Mouse (Mus musculus) erythroblast, adult 5-6 weeks (primary cell): ENCODE results near the gene Camk1g. TPM values are rescaled to one million over a fixed set of nuclear protein-coding genes. Genes with fewer than 3 reads are reported as not detected.

Experiments
- ATAC-seq: replicated peaks from 2 replicates; pipeline ENCODE4 v1.8.0; 2016; ENCODE audit warnings: moderate number of reproducible peaks, mild to moderate bottlenecking, moderate TSS enrichment, inconsistent platforms; ENCODE audit not compliant: poor library complexity, low FRiP score, severe bottlenecking
- total RNA-seq, 2 experiments: library from RNA; stranded (forward) in 1 of 2; stranded (reverse) in 1 of 2; fragments of 150-400 nt in 1 of 2; fragments of 200-764, 138-1000 nt in 1 of 2; gene quantifications; 2 replicates each; pipeline versions ENCODE4 v1.2.3 to v1.2.4; 2015 to 2017; ENCODE audit warnings: low replicate concordance in 2 of 2

The Camk1g gene
- total RNA-seq, 2 experiments from 2014 or later: not detected

DNA sequence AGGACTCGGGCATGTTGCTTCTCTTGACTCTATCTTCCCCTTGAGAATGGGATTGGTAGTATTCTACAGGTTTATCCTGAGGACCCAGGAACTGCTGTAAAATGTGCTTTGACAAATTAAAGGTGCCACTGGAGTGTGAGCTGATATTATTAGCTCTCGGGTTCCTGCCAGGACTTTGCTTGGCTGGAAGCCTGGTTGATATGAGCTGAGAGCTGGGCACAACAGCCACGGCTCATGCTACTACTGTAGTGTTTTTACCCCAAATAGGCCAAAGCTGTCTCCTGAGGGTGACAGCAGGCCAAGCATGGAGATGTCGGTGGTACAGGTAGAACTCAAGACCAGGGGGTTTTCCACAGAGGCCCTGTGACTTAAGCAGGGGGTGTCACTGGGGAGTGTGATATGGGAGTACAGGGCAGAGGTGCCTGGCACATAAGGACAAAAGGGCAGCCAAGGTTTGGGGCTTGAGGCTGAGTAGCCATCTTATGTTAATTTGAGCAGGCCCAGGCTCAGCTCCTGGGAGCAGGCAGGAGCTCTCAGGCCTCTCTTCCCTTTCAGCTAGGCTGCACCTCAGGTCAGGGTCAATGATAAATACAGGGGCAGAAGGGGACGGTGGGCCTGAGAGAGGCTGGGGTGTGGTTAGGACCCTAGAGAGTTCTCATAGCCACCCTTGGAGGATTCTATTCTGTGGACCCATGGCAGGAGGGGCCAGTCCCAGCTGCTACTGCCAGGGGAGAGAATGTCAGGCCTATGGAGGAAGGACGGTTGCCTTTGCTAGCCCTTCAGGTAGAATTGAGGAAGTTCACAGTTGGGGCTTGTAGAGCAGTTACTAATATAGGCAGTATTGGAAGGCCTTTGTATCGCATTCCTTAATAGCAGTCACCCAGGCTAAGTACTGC lies 33.7 kb downstream of the Camk1g start:
- ATAC-seq: no peak

DNA sequence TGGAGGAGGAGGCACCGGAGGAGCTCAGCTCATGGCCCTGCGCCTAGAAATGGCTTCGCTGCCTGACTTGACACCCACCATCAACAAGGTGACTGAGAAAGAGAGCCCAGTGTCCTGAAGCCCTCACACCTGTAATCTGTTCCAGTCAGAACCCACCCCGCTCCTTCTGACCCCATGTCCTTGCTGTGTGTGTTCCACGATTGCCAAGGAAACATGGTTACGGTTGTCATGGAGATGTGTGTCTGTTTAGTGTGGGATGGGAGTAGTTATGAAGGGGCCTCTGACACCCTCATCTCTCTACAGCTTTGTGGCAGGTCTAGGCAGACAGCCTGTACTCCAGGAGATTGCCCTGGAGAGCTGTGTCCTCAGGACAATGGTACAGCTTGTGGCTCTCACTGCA lies 35.6 kb downstream of the Camk1g start:
- ATAC-seq: no peak

DNA sequence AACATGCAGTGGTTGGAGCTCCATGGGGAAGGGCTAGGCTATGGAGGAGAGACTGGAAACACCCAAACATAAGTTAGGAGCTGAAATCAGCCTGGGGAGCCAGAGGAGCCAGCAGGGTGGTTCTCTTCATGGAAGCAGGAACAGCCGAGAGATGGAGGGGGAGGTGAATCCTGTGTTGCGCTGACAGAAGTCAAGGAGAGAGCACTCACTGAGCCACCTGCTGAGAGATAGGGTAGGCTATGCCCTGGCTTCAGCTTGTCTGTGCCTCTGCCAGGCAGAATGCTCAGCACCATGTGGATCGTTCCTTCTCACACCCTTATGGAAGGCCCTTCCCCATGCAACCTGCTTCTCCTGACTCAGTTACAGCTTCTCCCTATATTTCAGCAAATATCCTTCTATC lies 36.3 kb downstream of the Camk1g start:
- ATAC-seq: no peak

DNA sequence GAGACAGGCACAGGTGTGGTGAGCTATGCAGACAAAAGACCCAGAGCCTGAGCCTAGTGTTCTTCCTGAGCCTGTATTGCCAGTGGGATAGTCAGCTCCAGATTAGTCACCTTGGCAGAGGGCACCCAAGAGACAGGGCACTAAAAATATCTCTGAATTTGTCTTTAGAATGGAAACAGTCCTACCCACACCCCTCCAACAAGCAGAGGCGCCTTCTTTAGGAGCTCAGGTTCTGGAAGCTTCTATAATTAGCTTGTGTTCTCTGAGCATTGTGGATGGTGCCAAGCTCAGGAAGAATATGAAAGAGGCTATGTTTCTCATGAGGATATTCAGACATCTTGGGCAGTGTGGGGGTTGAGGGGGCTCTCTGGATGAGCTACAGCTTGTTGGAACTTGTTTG lies 37.4 kb downstream of the Camk1g start:
- ATAC-seq: no peak

DNA sequence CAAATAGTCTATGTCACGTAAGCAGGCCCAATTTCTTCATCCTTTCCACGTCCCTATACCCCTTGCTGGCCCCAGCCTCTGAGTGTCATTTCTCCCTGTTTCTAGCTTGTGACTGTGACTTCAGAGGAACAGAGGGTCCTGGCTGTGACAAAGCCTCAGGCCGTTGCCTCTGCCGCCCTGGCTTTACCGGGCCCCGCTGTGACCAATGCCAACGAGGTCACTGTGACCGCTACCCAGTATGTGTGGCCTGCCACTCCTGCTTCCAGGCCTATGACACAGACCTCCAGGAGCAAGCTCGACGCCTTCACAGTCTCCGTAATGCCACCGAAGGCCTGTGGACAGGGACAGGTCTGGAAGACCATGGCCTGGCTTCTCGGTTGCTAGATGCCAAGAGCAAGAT lies 38.1 kb downstream of the Camk1g start:
- no peak for ATAC-seq

DNA sequence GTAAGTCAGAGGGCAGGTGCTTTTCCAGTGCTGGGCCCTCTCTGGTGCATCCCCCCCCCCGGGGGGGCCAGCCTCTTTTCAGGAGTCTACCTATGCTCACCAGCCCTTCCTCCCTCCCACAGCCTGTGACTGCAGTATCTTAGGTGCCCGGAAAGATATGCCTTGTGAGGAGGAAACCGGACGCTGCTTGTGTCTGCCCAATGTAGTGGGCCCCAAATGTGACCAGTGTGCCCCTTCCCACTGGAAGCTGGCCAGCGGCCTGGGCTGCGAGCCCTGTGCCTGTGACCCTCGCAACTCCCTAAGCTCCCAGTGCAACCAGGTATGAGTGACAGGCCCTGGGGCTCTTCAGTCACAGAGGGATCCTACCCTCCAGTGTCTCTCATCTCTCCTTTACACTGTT lies 39.5 kb downstream of the Camk1g start:
- ATAC-seq: no peak

DNA sequence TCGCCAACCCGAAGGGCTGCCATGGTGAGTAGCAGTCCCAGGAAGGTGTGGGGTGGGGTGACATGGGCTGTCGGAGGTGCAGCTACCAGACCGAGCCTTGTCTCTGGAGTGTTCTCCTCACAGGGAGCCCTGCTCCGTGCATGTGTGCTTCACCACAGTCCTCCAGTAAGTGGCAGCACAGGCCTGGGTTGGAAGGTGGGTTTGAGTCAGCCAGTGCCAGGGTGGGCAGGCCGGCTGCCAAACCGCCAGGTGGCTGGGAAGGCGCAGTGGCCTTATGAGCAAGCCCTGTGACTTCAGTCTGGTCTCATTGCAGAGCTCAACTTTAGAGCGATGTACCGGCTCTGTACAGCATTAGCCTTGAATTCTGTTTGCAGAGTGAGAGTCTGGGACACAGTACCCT lies 39.9 kb downstream of the Camk1g start:
- ATAC-seq: no peak

DNA sequence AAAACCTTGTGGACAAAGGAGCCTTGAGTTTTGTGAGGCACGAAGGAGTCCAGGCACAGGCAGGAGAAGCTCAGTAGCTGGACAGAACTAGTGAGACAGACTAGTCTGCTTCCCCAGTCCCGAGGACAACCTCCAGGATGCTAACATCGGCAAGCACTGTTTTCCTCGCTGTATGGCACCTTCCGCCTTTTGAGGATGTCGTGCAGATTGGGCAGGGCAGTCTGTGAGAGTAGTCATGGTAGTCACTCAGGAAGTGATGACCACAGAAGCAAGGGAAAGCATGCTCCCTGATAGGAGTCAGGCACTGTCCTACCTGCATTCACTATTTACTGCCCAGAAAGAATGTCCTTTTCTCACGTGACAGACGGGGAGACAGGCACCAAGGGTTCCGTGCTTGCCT lies 40.5 kb downstream of the Camk1g start:
- no peak for ATAC-seq

DNA sequence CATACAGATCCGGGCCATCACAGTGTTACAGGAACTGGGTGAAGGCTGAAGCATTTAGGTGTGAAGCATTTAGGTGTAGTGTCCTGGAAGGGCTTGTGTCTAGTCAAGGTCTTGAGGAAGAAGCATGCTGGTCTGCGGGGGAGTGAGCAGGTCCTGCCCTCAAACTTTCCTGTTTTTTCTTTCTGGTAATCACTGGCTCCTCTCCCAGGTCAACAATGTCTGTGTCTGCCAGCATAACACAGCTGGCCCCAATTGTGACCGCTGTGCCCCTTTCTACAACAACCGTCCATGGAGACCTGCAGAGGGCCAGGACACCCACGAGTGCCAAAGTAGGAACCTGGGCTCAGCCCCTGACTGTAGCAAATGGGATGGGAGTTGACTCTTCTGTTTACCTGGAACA lies 42.4 kb downstream of the Camk1g start:
- no peak for ATAC-seq

DNA sequence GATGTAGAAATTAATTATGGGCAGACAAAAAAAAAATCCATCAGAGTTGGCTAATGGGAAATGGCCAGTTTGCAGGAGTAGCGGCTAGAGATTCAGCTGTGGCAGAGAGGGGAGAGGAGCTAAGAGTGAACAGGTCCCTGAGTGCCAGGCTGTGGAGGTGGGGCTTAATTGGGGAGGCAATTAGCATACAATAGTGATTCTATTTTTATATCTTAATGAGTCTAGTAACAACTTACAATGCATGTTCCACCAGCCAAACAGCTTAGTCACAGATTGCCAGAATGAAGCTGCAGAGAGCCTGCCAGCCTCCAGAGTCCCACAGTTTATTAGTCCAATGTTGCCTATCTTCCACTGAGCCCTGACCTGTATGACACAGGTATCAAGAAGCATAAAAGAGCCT lies 42.9 kb downstream of the Camk1g start:
- no peak for ATAC-seq

DNA sequence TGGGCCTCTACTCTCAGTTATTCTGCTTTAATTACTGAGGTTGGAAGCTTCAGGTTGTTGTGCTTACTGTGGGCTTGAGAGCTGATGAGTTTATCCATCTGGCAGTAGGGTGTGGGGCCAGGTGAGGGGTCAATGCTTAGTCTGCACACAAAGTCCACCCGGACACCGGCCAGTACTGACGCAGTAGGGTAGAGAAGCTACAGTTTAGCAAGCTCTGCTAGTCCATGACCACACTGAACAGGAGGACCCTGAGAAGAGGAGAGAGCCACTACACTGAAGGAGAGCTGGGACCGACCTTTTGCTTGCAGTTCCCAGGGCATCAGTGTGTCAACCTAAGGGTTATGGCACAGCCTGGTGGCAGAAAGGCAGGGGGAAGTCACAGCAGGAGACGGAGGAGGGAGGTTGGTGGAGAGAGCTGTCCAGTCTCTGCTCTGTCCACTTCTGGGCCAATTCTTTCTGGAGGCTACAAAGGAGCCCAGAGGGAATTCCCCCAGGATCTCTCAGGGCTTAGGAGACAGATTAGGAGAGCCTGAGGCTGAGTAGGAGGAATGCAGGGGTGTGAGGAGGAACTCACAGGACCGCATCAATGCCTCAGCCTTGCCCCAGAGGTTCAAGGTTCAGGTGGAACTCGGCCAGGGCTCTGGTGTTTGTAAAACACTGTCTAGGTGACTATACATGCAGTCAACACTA lies 43.5 kb downstream of the Camk1g start:
- no peak for ATAC-seq

DNA sequence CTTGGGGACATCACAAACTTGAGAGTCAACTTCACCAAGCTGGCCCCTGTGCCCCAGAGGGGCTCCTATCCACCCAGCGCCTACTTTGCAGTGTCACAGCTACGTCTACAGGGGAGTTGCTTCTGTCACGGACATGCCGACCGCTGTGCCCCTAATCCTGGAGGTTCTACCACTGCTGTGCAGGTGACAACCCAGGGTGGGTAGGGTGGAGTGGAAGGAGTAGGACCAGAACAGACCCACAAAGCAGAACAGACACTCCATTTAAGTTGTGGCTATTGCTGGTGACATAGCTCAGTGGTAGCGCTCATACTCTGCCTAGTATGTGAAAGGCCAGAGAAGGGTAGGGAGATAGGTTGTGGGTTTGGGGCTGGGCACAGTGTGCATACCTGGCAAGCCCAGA lies 44.2 kb downstream of the Camk1g start:
- ATAC-seq: no peak

DNA sequence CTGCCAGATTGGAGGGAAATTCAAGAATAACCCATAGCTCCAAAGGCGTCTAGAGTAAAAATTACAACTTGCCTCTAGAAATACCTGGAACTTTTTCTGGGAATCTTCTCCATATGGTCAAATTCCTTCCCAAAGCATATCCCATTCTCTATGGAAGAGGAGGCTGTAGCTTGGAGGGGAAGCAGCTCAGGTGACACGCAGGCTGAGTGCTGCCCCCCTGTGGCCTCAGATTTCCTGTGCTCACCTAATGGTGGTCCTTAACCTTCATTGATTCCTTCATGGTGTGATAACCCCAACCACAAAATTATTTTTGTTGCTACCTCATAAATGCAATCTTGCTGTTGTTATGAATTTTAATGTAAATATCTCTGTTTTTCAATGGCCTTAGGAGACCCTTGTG lies 45.9 kb downstream of the Camk1g start:
- no peak for ATAC-seq

DNA sequence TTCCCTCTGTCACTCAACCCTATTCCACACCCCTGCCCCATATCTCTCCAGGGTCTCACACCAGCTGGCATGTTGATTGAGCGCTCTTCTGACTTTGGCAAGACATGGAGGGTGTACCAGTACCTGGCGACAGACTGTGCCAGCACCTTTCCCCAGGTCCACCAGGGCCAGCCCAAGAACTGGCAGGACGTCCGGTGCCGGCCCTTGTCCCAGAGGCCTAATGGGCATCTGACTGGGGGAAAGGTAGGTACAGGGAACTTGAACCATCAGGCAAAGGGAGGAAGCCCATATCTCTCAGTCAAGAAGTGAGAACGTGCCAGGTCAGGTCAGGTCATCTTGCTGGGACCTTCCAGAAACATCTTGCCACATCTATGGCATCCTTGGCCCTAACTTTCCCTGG lies 46.4 kb downstream of the Camk1g start:
- no peak for ATAC-seq

DNA sequence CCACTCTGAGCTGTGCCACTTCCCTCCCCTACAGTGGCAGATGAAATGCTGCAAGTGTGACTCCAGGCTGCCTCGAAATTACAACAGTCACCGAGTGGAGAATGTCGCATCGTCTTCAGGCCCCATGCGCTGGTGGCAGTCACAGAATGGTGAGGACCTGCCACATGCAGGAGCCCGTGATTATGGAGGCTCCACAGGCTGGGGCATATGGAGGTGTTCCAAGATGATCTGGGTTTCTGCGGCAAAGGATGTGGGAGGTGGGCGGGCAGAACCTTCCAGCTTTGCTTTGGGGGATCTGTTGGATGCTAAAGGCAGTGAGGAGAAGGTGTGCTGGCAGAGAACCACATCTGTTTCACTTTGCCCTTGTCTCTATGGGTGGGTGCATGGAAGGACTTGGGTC lies 49.7 kb downstream of the Camk1g start:
- ATAC-seq: no peak

DNA sequence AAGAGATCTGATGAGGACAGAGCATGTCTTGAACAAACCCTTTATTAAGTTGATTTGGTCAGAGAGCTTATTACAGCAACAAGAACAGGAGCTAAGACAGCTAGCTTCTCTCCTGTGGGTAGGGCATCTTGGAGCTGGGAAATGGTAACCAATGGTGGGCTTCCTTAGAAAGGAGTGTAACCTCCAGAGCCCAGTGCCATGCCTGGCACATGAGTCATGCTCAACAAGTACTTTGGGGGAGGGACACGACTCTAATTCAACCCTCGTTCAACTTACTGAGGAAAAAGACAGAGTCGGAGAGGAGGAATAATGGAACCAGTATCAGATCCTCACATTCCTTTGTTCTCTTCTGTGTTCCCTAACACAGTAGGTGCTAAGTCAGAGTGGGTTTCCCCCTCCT lies 50.4 kb downstream of the Camk1g start:
- ATAC-seq: no peak

DNA sequence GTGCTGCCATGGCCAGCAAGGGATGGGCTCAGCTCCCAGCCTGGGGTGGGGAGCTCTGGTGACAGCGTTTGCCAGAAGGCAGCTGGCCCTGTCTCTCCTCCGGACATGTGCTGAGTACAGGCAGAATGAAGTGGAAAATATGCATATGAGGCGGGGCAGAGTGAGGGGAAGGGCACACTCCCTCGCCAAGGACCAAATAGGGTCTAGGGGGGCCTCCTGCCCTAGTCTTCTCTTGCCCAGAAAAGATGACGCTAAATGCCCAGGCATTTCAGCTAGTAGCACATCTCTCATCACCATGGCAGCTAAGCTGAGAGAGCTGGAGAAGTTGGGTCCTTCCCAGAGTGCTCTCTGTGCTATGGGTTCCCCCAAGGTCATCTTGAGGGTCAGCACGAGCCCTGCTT lies 52.9 kb downstream of the Camk1g start:
- ATAC-seq: no peak

DNA sequence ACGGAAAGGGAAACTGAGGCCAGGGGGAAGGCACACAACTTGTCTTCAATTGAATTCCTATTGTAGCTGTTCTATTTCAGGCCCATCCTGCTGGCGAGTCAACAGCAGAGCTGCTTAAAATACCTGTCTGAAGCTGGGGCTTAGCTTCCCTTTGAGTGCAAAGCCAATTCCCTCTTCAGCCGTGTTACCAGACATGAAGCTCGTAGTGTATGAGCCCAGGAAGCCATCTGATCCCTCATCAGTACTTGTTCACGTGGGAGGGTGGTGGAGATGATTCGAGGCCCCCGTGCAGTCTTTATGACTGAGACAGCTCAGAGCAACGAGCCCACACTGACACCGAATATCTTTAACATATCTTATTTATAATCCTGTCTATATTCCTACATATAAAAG lies 53.7 kb downstream of the Camk1g start:
- ATAC-seq: no peak

DNA sequence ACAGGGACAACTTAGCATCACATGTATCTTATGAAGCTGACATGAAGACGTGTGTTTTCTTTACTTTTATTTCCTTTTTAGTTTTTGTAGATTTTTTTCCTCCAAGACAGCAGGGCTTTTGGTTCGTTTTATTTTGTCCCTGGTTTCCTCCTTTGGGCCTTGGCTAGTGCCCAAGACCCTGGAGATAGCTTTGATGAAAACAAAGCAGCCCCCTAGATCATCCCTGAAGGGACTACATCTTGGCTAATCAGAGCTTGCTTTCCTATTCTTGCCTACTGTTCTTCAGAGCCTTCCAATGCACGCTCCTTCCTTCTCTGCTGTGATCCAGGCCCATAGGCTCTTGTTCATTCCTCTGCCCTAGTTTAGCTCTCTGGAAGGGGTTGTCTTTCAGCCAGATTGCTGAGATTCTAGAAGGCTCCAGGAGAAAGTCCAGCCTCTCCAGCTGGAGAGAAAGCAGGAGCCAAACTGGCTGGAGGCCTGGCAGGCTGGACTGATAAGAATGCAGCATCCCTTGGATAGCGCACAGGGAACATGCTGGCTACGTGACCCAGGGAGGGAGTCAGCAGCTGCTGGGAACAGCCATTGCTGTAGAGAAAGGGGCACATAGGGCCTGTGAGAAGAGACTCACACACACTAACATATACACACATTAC lies 54.3 kb downstream of the Camk1g start:
- ATAC-seq: no peak

DNA sequence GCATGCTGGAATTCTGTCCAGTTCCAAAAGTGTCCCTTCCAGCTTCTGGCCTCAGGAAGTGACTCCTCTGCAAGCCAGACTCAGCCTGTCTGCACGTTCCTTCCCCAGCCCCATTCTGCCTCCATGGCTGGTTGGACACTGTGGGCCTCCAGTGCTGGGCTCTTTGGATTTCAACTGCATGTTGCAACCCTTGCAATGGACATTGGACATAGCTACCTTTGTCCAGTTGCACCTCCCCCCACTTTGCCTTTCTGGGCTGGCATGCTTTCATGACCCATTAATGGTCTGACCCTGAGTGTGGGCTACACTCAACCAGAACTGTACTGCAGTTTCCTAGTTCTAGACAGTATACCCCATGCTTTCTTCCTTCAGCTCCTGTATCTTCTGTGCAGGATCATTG lies 58.5 kb downstream of the Camk1g start:
- no peak for ATAC-seq

DNA sequence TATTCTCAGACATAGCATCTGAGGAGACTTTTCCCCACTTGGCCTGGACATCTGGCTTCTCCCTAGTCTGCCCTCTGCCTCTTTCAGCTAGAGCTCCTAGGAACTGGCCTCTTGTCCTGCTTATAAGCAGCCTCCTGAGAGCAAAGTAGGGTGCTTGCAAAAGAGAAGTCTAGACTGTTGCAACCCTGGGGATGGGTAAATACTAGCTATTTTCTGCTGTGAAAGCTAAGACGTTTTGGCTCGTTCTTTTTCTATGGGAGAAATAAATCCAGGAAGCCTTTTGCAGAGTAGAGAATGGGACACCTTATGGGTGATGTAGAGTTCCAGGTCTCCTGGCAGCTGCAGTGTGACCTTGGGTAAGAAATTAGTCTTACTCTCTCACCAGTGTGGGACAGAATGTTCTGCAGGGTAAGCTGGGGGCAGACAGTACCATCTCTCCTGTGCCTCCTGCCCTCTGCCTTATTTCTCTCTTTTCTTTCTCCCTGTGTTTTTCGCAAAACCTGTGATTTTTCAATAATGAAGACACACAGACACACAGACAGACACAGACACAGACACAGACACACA lies 59.5 kb downstream of the Camk1g start:
- no peak for ATAC-seq
